Mouse (Mus musculus) intestine, postnatal 0 days (tissue): ENCODE results near the gene Gm2a. TPM values are rescaled to one million over a fixed set of nuclear protein-coding genes. Genes with fewer than 3 reads are reported as not detected.

ENCODE experiments used
- ATAC-seq: fragments of 200-750 bp; cut with Nextera tagmentation; 2 replicates; pipeline ENCODE4 v1.8.0; 2017; ENCODE audit warnings: mild to moderate bottlenecking, moderate TSS enrichment, moderate library complexity
- H3K27ac ChIP-seq: fragments of 300-500 bp; sonication (generic); 2 replicates; pipeline ENCODE4 v1.5.1; 2014; ENCODE audit warnings: mild to moderate bottlenecking, low read depth, low read length, moderate library complexity
- H3K27me3 ChIP-seq: fragments of 300-500 bp; sonication (generic); replicated peaks from 2 replicates; pipeline ENCODE4 v1.6.1; 2014; ENCODE audit warnings: low read length, mixed read lengths; ENCODE audit not compliant: control insufficient read depth, insufficient read depth
- H3K36me3 ChIP-seq: fragments of 300-500 bp; sonication (generic); 2 replicates; pipeline ENCODE4 v1.6.1; 2014; ENCODE audit warnings: mild to moderate bottlenecking, moderate library complexity; ENCODE audit not compliant: control insufficient read depth, insufficient read depth
- H3K4me1 ChIP-seq: fragments of 300-500 bp; sonication (generic); replicated peaks from 2 replicates; pipeline ENCODE4 v1.6.1; 2014; ENCODE audit warnings: antibody characterized with exemption, low read length, mixed read lengths; ENCODE audit not compliant: control insufficient read depth, insufficient read depth
- H3K4me2 ChIP-seq: fragments of 300-500 bp; sonication (generic); replicated peaks from 2 replicates; pipeline ENCODE4 v1.6.1; 2014; ENCODE audit warnings: low read depth, mild to moderate bottlenecking, moderate library complexity
- H3K4me3 ChIP-seq: fragments of 300-500 bp; sonication (generic); 2 replicates; pipeline ENCODE4 v1.5.1; 2014; ENCODE audit warnings: low read depth, low read length
- H3K9ac ChIP-seq: fragments of 300-500 bp; sonication (generic); 2 replicates; pipeline ENCODE4 v1.6.1; 2014; ENCODE audit warnings: mild to moderate bottlenecking, low read depth, low read length
- H3K9me3 ChIP-seq: fragments of 300-500 bp; sonication (generic); 2 replicates; pipeline ENCODE4 v1.6.1; 2016; ENCODE audit warnings: mixed run types; ENCODE audit not compliant: control insufficient read depth
- CTCF ChIP-seq: sonication (generic); IDR thresholded peaks from 2 replicates; pipeline ENCODE4 v1.5.1; 2016; ENCODE audit warnings: low read depth, mild to moderate bottlenecking, control low read depth, antibody characterized with exemption, moderate library complexity
- WGBS: fragments of 180-500 bp; shearing (Covaris S2); extraction: QIAGEN DNeasy Blood & Tissue Kit; methylation state at CpG from one replicate; pipeline ENCODE4 v1.1.7; 2014; 5-methylcytosine and 5-hydroxymethylcytosine counted together
- polyA plus RNA-seq: library from polyadenylated mRNA; unstranded; fragments of >200 nt; fragmentation: Nextera tagmentation; extraction: Ambion mirVana; gene quantifications from 2 replicates; pipeline ENCODE4 v1.2.1, GENCODE M21; 2015

Gm2a gene
- polyA plus RNA-seq, 1 experiment from 2014 or later, result 15.4 TPM

DNA sequence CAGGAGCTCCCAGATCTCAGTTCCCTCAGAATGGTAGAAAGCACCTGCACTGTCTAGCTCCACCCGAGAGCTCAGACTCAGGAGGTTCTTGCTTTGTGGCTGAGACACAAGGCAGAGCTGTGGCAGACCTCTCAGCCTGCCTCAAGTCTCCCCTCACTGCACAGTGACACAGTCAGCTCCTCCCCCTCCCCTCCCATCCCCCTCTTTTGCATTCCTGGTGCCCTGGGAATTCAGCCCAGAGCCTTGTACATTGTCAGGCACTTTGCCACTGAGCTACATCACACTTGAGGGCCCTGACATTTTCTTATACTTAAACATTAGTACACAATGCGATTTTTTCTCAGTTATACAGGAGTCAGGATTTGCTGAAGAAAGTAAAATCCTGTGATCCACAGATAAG, 28.9 kb upstream of the Gm2a start:
- TF ChIP-seq CTCF, result no peak
- WGBS, result 52% methylated on average over 2 of the region's 2 CpGs
- Histone ChIP-seq H3K27ac (no peak overlapping the region), H3K4me2 (no peak overlapping the region), H3K27me3 (no peaks in the 10 kb centered on the region), H3K9ac (no peak overlapping the region), H3K9me3 (no peaks in the 10 kb centered on the region), H3K4me1 (no peaks in the 10 kb centered on the region), H3K36me3 (no peaks in the 10 kb centered on the region), H3K4me3 (no peak overlapping the region)
- no peak for ATAC-seq

DNA sequence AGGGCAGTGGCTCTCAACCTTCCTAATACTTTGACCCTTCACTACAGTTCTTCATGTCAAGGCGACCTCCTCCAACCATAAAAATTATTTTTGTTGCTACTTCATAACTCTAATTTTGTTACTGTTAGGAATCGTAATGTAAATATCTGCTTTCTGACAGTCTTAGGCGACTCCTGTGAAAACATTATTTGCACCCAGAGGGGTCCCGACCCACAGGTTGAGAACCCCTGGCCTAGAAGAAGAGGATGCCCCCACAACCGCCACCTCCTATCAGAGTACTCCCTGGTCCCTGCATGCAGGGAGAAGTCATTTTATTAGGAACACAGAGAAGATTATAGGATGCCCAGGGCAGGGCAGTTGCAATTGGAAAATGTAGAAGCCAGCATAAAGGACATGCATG, 26.6 kb upstream of the Gm2a start:
- no peaks in the 10 kb centered on the region for H3K9me3 ChIP-seq
- no peak overlapping the region for H3K9ac ChIP-seq
- ATAC-seq, result no peak
- no peaks in the 10 kb centered on the region for H3K36me3 ChIP-seq
- H3K4me3 ChIP-seq, result no peak overlapping the region
- no peak overlapping the region for H3K27ac ChIP-seq
- H3K4me1 ChIP-seq, result no peaks in the 10 kb centered on the region
- no peak for TF ChIP-seq CTCF
- H3K27me3 ChIP-seq, result no peaks in the 10 kb centered on the region
- H3K4me2 ChIP-seq, result no peak overlapping the region
- WGBS, result 88% methylated on average over 5 of the region's 5 CpGs

DNA sequence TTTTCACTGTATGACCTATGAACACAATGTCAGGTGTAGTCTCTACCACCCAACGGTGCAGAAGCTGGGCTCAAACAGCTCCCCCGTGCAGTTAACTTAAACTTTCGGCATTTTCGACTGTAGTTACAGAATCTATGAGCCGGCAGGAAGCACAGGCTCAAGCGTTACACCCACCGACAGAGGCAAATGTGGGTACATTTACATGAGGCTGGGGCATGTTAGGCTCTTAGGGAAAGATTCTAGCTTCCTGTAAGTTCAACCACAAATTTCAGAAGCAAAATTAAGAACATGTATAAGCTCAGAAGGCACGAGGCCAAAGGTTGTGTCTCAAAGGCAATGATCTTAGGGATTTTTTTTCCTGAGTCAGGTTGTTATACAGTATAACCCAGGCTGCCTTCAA, 25.4 kb upstream of the Gm2a start:
- WGBS, result 79% methylated on average over 8 of the region's 8 CpGs
- Histone ChIP-seq H3K9ac (no peak overlapping the region), H3K4me3 (no peak overlapping the region), H3K27me3 (no peaks in the 10 kb centered on the region), H3K4me1 (no peaks in the 10 kb centered on the region), H3K27ac (no peak overlapping the region), H3K9me3 (no peaks in the 10 kb centered on the region), H3K36me3 (no peaks in the 10 kb centered on the region), H3K4me2 (no peak overlapping the region)
- ATAC-seq, result no peak
- TF ChIP-seq CTCF, result no peak

DNA sequence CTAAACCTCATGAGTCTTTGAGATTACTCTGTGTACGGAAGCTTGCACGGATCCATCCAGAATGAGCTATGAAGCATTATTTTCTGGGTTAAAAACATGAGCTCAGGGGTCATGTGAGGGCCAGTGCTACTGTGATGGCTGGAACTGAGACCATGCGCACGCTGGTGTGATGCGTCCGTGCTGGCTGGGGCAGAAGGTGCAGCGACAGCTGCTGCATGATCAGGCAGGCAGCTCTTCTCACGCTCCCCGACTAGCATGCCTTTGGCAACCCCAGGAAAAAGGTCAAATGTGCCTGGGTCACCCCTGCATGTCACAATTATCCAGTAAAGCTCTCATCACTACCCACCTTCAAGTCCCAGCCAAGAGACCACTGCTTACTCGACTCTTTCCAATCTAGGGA, 24.7 kb upstream of the Gm2a start:
- H3K4me1 ChIP-seq, result no peaks in the 10 kb centered on the region
- no peak overlapping the region for H3K9ac ChIP-seq
- no peak for ATAC-seq
- WGBS, result 72% methylated on average over 10 of the region's 10 CpGs
- no peak overlapping the region for H3K27ac ChIP-seq
- TF ChIP-seq CTCF, result no peak
- H3K4me3 ChIP-seq, result no peak overlapping the region
- no peaks in the 10 kb centered on the region for H3K9me3 ChIP-seq
- no peaks in the 10 kb centered on the region for H3K36me3 ChIP-seq
- H3K27me3 ChIP-seq, result no peaks in the 10 kb centered on the region
- H3K4me2 ChIP-seq, result no peak overlapping the region

DNA sequence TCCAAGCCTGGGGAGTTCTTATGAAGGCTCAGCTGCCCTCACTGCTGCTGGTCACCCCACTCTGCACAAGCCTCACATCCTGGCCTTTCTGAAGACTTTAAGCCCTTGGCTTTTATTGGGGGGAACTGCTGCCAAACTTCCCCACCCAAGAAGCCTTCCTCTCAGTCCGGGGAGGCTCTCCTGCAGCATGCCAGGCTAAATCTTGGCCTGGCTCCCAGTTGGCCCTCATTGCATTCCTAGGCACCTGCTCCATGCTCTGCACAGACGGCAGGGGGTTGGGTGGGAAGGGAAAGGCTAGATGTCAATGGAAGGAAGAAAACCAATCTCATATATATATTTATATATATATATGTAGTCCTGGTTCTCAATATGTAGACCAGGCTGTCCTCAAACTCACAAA, 22.3 kb upstream of the Gm2a start:
- H3K9ac ChIP-seq, result no peak overlapping the region
- H3K9me3 ChIP-seq, result no peaks in the 10 kb centered on the region
- H3K27ac ChIP-seq, result no peak overlapping the region
- H3K4me3 ChIP-seq, result no peak overlapping the region
- H3K4me2 ChIP-seq, result no peak overlapping the region
- 52% methylated on average over 2 of the region's 2 CpGs for WGBS
- no peaks in the 10 kb centered on the region for H3K4me1 ChIP-seq
- ATAC-seq, result no peak
- H3K27me3 ChIP-seq, result no peaks in the 10 kb centered on the region
- no peak for TF ChIP-seq CTCF
- H3K36me3 ChIP-seq, result no peaks in the 10 kb centered on the region

DNA sequence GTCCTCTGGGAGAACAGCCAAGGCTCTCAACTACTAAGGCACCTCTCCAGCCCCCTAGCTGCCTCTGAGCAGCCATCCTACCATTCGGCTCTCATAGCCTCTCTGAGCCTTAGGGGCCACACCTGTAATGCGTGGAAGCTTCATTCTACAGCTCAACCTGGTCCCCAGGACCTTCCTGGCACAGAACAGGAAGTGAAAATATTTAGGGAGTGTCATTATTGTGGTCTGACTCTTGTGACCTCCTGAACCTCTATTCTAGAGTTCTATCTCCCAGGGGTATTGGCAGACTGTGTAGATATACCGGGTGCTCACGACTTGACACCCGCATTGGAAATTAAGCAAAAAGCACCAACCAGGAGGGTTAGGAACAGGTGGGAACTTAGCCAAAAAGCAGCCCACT, 21.7 kb upstream of the Gm2a start:
- no peak overlapping the region for H3K27ac ChIP-seq
- H3K9ac ChIP-seq, result no peak overlapping the region
- no peaks in the 10 kb centered on the region for H3K9me3 ChIP-seq
- TF ChIP-seq CTCF, result no peak
- H3K4me1 ChIP-seq, result no peaks in the 10 kb centered on the region
- no peak overlapping the region for H3K4me2 ChIP-seq
- H3K27me3 ChIP-seq, result no peaks in the 10 kb centered on the region
- ATAC-seq, result no peak
- H3K36me3 ChIP-seq, result no peaks in the 10 kb centered on the region
- H3K4me3 ChIP-seq, result no peak overlapping the region
- WGBS, result 81% methylated on average over 5 of the region's 5 CpGs
